Mouse (Mus musculus): ENCODE results near the gene Furin.

- TF ChIP-seq GATA1 (IDR thresholded peaks at IDR 0.05; ENCODE audit: low read length) (no peak), TAL1 (IDR thresholded peaks at IDR 0.05; ENCODE audit: low read length) (no peak)
Measured at GRCm38 (mm10) chr7:80403551-80403950, 1.7 kb downstream of the Furin start.

All from erythroblast, embryonic 14.5 days (primary cell).